Mouse (Mus musculus): ENCODE measurements around the gene Hspb6.

Gene Hspb6

GRCm38 (mm10) chr7:30552102-30553020 lies at the start of gene Hspb6, which contains the start of gene Proser3:
TSS of gene Hspb6 (plus strand) at chr7:30552178.
TSS of gene Proser3 (minus strand) at chr7:30552299.
- peak; percentile 99 for DNase-seq (ENCODE audit: low read depth, low spot score)

GRCm38 (mm10) chr7:30508061-30508460 lies 43.9 kb upstream of the Hspb6 start:
- DNase-seq (ENCODE audit: low read depth, low spot score): no peak

- no peak for DNase-seq (ENCODE audit: low read depth, low spot score)
These were observed 36.8 kb upstream of the Hspb6 start for GRCm38 (mm10) chr7:30515003-30515760.

- no peak for DNase-seq (ENCODE audit: low read depth, low spot score)
These were observed 33.7 kb upstream of the Hspb6 start for GRCm38 (mm10) chr7:30518325-30518724.

GRCm38 (mm10) chr7:30520396-30520795 lies 31.6 kb upstream of the Hspb6 start:
- DNase-seq (ENCODE audit: low read depth, low spot score): no peak

GRCm38 (mm10) chr7:30520856-30521255 lies 31.1 kb upstream of the Hspb6 start:
- DNase-seq (ENCODE audit: low read depth, low spot score): no peak

- DNase-seq (ENCODE audit: low read depth, low spot score): no peak
These were observed 29.1 kb upstream of the Hspb6 start for GRCm38 (mm10) chr7:30522871-30523270.

- DNase-seq (ENCODE audit: low read depth, low spot score): peak; percentile 90
These were observed 27.5 kb upstream of the Hspb6 start for GRCm38 (mm10) chr7:30524487-30524886.

GRCm38 (mm10) chr7:30525954-30526353 lies 26.0 kb upstream of the Hspb6 start:
- no peak for DNase-seq (ENCODE audit: low read depth, low spot score)

GRCm38 (mm10) chr7:30526399-30526798 lies 25.6 kb upstream of the Hspb6 start:
- no peak for DNase-seq (ENCODE audit: low read depth, low spot score)

- no peak for DNase-seq (ENCODE audit: low read depth, low spot score)
These were observed 25.0 kb upstream of the Hspb6 start for GRCm38 (mm10) chr7:30526981-30527380.

GRCm38 (mm10) chr7:30531291-30531815 lies 20.6 kb upstream of the Hspb6 start:
- DNase-seq (ENCODE audit: low read depth, low spot score): no peak

GRCm38 (mm10) chr7:30532931-30533330 lies 19.0 kb upstream of the Hspb6 start:
- peak; percentile 49 for DNase-seq (ENCODE audit: low read depth, low spot score)

GRCm38 (mm10) chr7:30533941-30534632 lies 17.9 kb upstream of the Hspb6 start:
- DNase-seq (ENCODE audit: low read depth, low spot score): no peak

- peak; percentile 92 for DNase-seq (ENCODE audit: low read depth, low spot score)
These were observed 17.1 kb upstream of the Hspb6 start, which contains the start of gene Arhgap33 for GRCm38 (mm10) chr7:30534633-30535577. TSS of gene Arhgap33 (minus strand) at chr7:30535060.

GRCm38 (mm10) chr7:30540572-30540971 lies 11.4 kb upstream of the Hspb6 start:
- no peak for DNase-seq (ENCODE audit: low read depth, low spot score)

- DNase-seq (ENCODE audit: low read depth, low spot score): no peak
These were observed 7.7 kb upstream of the Hspb6 start for GRCm38 (mm10) chr7:30544327-30544726.

- DNase-seq (ENCODE audit: low read depth, low spot score): no peak
These were observed 2.1 kb upstream of the Hspb6 start for GRCm38 (mm10) chr7:30549880-30550279.

- no peak for DNase-seq (ENCODE audit: low read depth, low spot score)
These were observed 1.4 kb upstream of the Hspb6 start for GRCm38 (mm10) chr7:30550603-30551002.

- DNase-seq (ENCODE audit: low read depth, low spot score): peak; percentile 75
These were observed 405 bp upstream of the Hspb6 start for GRCm38 (mm10) chr7:30551445-30552101.
